Mouse (Mus musculus): ENCODE measurements at regions not wholly inside any gene's neighbourhood (a gene's known extent, or its start where the extent isn't known, plus 50 kb on each side); places are given as distances from the start of the nearest gene placed in this dataset.

GRCm38 (mm10) chr17:65066135-65066534 is 230.3 kb upstream of the 4930583I09Rik start:
- DNase-seq (ENCODE audit: extremely low spot score in 1 of 2, low spot score in 2 of 2) = no peak
- intact Hi-C loops (cut with DNase I) = no loop called here

GRCm38 (mm10) chr17:65056059-65056458 is 220.2 kb upstream of the 4930583I09Rik start:
- intact Hi-C loops (cut with DNase I) = no loop called here
- DNase-seq (ENCODE audit: extremely low spot score in 1 of 2, low spot score in 2 of 2) = no peak

- DNase-seq (ENCODE audit: extremely low spot score in 1 of 2, low spot score in 2 of 2) = no peak
These were observed 214.1 kb upstream of the 4930583I09Rik start for GRCm38 (mm10) chr17:65049860-65050482.

GRCm38 (mm10) chr17:65015731-65016130 is 179.9 kb upstream of the 4930583I09Rik start:
- DNase-seq (ENCODE audit: extremely low spot score in 1 of 2, low spot score in 2 of 2) = no peak
- intact Hi-C loops (cut with DNase I) = no loop called here

More at GRCm38 (mm10) chr17:65049860-65050482, 214.1 kb upstream of the 4930583I09Rik start:
- intact Hi-C loops (cut with DNase I) = no loop called here

GRCm38 (mm10) chr17:65014682-65015081 is 178.8 kb upstream of the 4930583I09Rik start:
- no peak for DNase-seq (ENCODE audit: extremely low spot score in 1 of 2, low spot score in 2 of 2)
- intact Hi-C loops (cut with DNase I) = no loop called here

- intact Hi-C loops (cut with DNase I) = no loop called here
- no peak for DNase-seq (ENCODE audit: extremely low spot score in 1 of 2, low spot score in 2 of 2)
These were observed 164.8 kb upstream of the 4930583I09Rik start for GRCm38 (mm10) chr17:65000626-65001135.

- DNase-seq (ENCODE audit: extremely low spot score in 1 of 2, low spot score in 2 of 2) = no peak
- intact Hi-C loops (cut with DNase I) = no loop called here
These were observed 158.6 kb upstream of the 4930583I09Rik start for GRCm38 (mm10) chr17:64994483-64994882.

- intact Hi-C loops (cut with DNase I) = no loop called here
- no peak for DNase-seq (ENCODE audit: extremely low spot score in 1 of 2, low spot score in 2 of 2)
These were observed 155.4 kb upstream of the 4930583I09Rik start for GRCm38 (mm10) chr17:64991262-64991661.

GRCm38 (mm10) chr17:64984276-64985011 is 148.6 kb upstream of the 4930583I09Rik start:
- no peak for DNase-seq (ENCODE audit: extremely low spot score in 1 of 2, low spot score in 2 of 2)
- intact Hi-C loops (cut with DNase I) = no loop called here

- no peak for DNase-seq (ENCODE audit: extremely low spot score in 1 of 2, low spot score in 2 of 2)
- intact Hi-C loops (cut with DNase I) = no loop called here
These were observed 147.6 kb upstream of the 4930583I09Rik start for GRCm38 (mm10) chr17:64983480-64983879.

GRCm38 (mm10) chr17:64964153-64964552 is 128.3 kb upstream of the 4930583I09Rik start:
- intact Hi-C loops (cut with DNase I) = no loop called here
- no peak for DNase-seq (ENCODE audit: extremely low spot score in 1 of 2, low spot score in 2 of 2)

GRCm38 (mm10) chr17:64961887-64962286 is 126.0 kb upstream of the 4930583I09Rik start:
- no peak for DNase-seq (ENCODE audit: extremely low spot score in 1 of 2, low spot score in 2 of 2)
- intact Hi-C loops (cut with DNase I) = no loop called here

- DNase-seq (ENCODE audit: extremely low spot score in 1 of 2, low spot score in 2 of 2) = no peak
- intact Hi-C loops (cut with DNase I) = no loop called here
These were observed 121.6 kb upstream of the 4930583I09Rik start for GRCm38 (mm10) chr17:64957495-64957894.

GRCm38 (mm10) chr17:64956506-64956905 is 120.6 kb upstream of the 4930583I09Rik start:
- DNase-seq (ENCODE audit: extremely low spot score in 1 of 2, low spot score in 2 of 2) = no peak
- intact Hi-C loops (cut with DNase I) = no loop called here

- intact Hi-C loops (cut with DNase I) = no loop called here
- no peak for DNase-seq (ENCODE audit: extremely low spot score in 1 of 2, low spot score in 2 of 2)
These were observed 117.4 kb upstream of the 4930583I09Rik start for GRCm38 (mm10) chr17:64953275-64953674.

GRCm38 (mm10) chr17:64951625-64951940 is 115.7 kb upstream of the 4930583I09Rik start:
- peak in 1 of 2 experiments; percentile 27 for DNase-seq (ENCODE audit: extremely low spot score in 1 of 2, low spot score in 2 of 2)

GRCm38 (mm10) chr17:64950802-64951624 is 115.1 kb upstream of the 4930583I09Rik start:
- DNase-seq (ENCODE audit: extremely low spot score in 1 of 2, low spot score in 2 of 2) = no peak
- intact Hi-C loops (cut with DNase I) = no loop called here

More at GRCm38 (mm10) chr17:64951625-64951940, 115.7 kb upstream of the 4930583I09Rik start:
- intact Hi-C loops (cut with DNase I) = no loop called here

- DNase-seq (ENCODE audit: extremely low spot score in 1 of 2, low spot score in 2 of 2) = no peak
- intact Hi-C loops (cut with DNase I) = no loop called here
These were observed 107.3 kb upstream of the 4930583I09Rik start for GRCm38 (mm10) chr17:64943213-64943612.

- DNase-seq (ENCODE audit: extremely low spot score in 1 of 2, low spot score in 2 of 2) = no peak
- intact Hi-C loops (cut with DNase I) = no loop called here
These were observed 105.7 kb upstream of the 4930583I09Rik start for GRCm38 (mm10) chr17:64941555-64941954.

Measured in left cerebral cortex, postnatal 10 days (tissue).